Mouse (Mus musculus): ENCODE data around the gene Spata4. TPM values are rescaled to one million over a fixed set of nuclear protein-coding genes. Genes with fewer than 3 reads are reported as not detected.

Spata4 gene
- total RNA-seq, 2 experiments from 2014 or later: not detected

Other genes with a start within 250 kb of the Spata4 start
- 10 to 100 TPM; 83.7 to 90.5 TPM for gene Asb5, start 71.2 kb upstream of the Spata4 start, total RNA-seq (2021)
- gene Spcs3, start 70.8 kb upstream of the Spata4 start, total RNA-seq (2021): 10 to 100 TPM; 34.8 to 37.6 TPM